Mouse (Mus musculus) retina, postnatal 1 day (tissue): ENCODE measurements at regions not wholly inside any gene's neighbourhood (a gene's known extent, or its start where the extent isn't known, plus 50 kb on each side); places are given as distances from the start of the nearest gene placed in this dataset.

Source experiments
- DNase-seq: peaks from one replicate; pipeline ENCODE4 v3.0.0-alpha.2; 2012

GRCm38 (mm10) chrX:49947678-49948077 is 56.4 kb upstream of the Olfr1322 start:
- peak; percentile 0 for DNase-seq
